Mouse (Mus musculus) common myeloid progenitor, adult 5-6 weeks (primary cell): ENCODE results near the gene B4galt5. TPM values are rescaled to one million over a fixed set of nuclear protein-coding genes. Genes with fewer than 3 reads are reported as not detected.

Source experiments
- ATAC-seq: replicated peaks from 2 replicates; pipeline ENCODE4 v1.8.0; 2016; ENCODE audit warnings: low read depth, mild to moderate bottlenecking, moderate TSS enrichment, inconsistent platforms; ENCODE audit not compliant: poor library complexity, severe bottlenecking
- total RNA-seq: library from RNA; stranded (forward); fragments of 200-1000, 187-1606 nt; gene quantifications from 2 replicates; pipeline ENCODE4 v1.2.3, GENCODE M21; 2017

Gene B4galt5
- total RNA-seq, 1 experiment from 2014 or later, result 5.8 TPM

DNA sequence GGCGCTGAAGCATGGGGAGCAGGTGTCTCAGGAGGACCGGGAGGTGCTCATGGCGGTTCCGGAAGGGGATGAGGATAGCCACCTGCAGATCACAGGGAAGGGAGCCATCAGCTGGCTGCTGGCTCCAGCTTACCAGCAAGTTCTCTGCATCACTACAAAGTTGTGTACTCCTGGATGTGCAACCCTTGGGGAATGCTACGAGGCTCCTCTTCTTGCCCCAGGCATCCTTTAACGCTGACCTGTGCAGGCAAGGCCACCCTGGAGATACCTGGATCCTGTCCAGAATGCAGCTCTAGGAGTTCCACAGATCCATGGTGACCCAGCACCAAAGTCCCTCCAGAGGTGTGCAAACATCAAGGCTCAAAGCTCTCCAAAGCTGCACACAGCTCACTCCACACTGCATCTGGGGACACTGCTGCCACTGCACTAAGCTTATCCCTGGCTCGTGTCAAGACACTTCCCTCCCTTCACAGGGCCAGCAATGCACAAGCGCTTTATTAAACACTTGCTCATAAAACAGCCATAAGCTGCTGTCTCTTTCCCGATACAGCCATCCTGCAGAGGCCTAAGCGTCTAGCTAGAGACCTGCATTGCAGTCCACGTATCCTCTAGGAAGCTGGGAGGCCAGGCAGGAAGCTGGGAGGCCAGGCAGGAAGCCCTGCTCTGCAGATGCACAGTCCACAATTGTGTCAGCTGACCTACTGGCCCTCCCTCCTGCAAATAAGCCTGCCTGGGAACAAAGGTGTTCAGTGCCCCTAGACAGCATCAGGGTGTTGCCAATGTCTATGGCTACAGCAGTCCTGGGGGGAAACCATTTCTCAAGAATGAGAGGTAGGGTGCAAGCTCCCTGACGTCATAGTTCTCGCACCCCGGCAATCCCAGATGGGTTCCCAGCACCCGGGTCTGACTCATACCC, 42.1 kb downstream of the B4galt5 start:
- no peak for ATAC-seq

DNA sequence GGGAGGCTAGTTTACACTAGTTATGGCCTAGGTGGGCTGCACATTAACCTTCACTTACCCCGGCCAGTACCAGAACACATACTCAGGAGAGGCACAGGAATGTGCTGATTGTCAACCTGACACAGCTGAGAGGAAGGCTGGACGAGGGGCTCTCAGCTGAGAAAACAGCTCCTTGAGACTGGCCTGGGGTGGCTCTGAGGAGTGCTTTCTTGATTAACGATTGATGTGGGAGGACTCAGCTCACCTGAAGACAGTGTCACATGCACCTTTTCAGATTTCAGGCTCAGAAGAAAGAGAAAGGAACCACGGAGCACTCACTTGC, 42.7 kb downstream of the B4galt5 start:
- no peak for ATAC-seq

DNA sequence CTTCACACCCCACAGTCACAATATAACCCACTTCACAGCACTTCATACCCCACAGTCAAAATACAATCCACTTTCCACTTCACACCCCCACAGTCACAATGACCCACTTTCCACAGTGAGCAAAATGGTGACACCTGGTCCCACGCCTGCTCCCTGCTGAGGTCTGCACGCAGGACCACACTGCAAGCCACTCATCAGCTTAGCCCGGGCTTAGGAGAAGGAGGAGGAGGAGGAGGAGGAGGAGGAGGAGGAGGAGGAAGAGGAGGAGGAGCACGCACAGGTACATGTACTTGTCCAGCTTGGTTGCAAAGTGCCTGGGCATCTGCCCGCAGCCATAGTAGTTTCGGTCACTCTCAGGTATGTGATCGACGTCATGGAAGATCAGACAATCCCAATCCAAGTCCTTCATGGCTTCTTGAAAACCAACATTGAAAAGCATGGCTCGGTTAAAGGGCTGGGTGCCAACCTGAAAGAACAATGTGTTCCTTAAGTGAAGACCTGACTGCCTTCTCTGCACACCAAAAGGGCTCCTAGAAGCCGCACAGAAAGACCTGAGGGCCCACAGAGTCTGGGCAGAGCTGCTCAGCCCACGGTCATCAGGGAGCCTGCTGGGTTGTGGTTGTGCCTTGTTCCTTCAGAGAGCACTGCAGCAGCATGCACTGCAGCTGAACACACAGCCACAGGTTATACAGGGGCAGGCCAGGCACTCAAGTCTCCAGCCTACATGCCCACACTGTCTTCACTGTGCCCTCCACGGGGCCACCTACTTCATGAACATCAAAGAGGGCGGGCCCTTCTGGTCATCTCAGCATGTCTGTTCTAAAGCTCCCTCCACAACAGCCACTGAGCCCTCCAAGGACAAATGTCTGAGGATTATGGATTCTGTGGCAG, 43.4 kb downstream of the B4galt5 start:
- no peak for ATAC-seq

DNA sequence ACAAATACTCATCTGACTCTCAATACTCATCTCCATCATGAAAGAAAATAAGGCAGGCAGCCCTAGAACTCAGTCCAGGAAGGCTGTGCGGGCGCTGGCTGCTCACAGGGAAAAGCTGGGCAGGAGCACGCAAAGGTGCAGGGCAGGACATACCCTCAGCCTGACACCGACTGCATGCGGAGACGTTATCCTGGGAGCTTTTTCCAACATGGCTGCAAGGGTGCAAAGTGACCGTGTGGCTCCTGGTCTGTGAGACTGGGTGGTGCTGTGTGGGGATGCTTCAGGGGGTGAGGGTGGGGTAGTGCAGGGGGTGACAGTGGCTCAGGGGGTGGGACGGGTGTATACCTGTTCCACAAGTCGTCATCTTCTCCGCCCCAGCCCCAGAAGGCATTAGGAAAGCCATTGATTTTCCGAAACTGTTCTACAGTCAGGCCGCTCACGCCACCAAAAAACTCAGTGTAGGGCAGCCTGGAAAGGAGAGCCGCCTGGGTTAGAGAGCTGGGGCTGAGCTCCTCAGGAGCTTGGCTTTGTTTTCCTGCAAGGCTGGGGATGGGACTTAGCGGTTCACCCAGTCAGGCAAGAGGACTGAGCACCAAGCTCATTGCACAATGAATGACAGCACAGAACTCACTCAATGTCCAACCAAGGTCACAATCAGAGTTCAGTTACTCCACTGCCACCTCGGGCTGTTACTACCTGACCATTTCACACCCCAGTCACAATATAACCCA, 44.2 kb downstream of the B4galt5 start:
- no peak for ATAC-seq

DNA sequence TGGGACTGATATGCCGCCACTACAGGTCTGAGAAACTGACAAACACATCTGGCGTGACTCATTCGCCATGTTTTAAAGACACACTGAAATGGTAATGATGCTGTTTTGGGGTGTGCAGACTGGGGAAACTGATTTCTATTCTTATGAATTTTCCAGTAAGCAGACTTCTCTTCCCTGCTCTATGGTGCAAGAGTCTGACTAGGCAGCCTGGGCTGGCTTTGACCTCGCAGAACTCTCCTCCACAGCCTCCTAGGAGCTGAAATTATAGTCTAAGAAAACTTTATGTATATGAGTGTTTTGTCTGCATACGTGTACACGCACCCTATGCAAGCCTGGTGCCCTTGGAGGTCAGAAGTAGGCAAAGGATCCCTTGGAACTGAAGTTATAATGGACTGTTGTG, 45.2 kb downstream of the B4galt5 start:
- no peak for ATAC-seq

DNA sequence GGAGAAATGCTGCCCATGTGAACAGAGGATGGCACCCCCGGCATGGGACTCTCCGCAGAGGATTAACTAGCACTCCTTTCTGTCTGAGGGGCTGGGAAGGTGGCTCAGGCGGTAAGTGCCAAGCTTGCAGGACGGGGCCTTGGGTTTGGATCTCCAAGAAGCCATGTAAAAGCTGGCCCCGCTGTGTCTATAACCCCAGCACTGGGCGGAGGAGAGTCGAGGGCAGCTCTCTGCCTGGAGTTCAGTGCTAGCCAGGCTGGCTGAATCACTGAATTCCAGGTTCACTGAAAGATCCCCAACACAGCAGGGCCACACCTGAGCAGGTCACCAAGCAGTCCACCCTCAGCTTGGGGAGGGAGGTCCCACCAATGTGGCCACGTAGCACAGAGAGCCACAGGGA, 45.8 kb downstream of the B4galt5 start:
- ATAC-seq, result no peak

DNA sequence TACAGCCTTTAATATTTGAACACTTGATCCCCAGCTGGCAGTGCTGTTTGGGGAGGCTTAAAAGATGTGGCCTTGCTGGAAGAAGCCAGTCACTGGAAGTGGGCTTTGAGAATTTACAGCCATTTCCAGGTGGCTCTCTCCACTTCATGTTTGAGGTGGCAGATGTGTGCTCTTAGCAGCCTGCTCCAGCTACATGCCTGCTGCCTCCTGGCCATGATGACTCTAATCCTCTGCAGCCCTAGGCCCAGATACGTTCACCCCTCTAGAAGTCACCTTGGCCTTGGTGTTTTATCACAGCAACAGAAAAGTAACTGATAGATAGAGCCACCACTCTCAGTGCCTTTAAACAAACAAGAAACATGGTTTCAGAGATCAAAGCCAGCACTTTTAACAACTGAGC, 46.3 kb downstream of the B4galt5 start:
- no peak for ATAC-seq

DNA sequence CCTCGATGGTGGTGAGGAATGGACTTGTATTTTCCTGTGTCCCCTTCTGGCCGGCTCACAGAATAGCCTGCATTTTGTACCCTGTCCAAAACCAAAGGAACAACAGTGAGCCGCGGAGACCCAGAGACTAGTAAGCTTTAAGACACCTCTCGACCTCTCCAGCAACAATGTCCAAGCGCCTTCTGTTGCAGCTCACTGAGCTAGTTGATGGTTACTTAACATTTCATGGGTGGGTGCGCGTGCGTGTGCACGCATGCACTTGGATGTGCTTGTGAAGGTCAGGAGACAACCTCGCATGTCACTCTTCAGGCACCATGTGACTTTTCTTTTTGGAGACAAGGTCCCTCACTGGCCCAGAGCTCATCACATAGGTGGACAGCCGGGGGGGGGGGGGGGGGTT, 47.0 kb downstream of the B4galt5 start:
- ATAC-seq, result no peak

DNA sequence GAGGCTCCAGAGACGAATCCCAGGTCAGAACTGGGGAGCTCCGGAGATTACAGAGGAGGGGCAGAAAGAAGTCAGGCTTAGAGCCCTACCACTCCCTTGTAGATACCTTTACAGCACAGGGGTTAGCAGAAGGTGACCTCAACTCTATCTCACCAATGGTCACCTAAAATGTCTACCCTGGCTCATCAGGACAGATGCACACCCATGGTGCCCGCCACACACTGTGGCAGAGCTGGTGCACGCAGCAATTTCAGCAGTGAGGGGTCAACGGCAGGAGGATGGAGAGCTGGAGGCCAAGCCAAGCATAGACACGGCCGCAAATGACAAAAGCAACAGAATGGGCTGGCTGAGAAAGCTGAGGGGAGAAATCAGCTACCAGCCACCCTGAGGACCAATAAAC, 47.4 kb downstream of the B4galt5 start:
- ATAC-seq, result no peak

DNA sequence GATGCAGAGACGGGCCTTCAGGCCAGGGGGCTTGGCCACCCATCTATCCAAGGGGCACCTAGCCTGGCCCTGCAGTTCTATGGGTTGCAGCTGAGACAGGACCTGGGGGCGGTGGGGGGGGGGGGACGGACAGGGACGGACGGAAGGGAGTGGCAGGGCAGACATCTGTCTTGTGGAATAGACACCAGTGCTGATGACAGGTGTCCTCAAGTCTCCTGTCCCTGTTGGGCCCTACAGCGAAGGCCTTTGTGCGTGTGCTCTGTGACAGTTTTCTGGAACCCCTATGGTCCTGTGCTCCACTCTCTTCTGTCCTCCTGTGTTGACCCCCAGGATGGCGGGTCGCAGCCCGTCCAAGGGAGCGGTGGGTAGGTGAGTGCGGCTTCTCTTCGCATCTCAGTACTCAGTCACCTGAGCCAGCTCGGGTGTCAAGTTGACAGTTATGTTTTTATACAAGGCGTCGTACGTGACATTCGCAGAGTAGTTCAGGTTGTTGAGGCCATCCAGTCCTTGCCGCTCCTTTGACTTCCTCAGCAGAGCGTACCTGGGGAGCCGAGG, 48.0 kb downstream of the B4galt5 start:
- ATAC-seq, result no peak

DNA sequence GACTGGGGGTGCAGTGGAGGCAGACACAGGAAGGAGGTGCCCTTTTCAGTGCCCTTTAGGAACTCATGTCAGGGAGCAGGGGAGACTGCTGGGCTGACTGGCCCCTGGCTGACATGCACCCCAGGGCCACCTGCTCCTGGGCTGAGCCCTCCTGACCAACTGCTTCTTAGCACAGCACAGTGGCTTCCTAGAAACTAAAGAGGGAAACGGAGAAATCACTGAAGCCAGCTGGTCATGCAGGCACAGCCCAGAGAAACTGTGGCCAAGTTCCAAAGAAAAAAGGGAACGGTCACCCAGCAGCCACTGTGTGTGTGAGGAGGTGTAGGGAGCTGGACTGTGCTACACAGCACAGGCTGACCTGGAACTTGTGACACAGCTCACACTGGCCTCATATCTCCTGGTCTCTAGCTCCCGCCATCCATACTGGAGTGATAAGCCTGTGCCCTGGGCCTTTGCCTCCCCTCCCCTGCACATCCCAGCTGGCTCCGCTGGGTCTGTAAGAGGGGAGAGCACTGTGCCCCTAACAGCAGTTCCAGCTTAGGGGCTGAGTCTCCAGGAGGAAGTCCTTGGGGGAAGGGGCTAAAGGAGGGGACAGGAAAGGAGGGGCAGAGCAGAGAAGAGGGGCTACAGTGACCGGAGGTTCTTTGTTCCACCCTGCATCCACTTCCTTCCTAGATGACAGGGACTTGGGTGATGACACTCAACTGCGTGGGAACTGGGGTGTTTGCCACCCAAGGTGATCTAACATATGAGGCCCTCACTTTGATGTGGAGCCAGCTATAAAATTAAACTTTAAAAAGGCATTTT, 48.9 kb downstream of the B4galt5 start:
- ATAC-seq, result peak; percentile 39; the same call in 1 of the 2 replicates

DNA sequence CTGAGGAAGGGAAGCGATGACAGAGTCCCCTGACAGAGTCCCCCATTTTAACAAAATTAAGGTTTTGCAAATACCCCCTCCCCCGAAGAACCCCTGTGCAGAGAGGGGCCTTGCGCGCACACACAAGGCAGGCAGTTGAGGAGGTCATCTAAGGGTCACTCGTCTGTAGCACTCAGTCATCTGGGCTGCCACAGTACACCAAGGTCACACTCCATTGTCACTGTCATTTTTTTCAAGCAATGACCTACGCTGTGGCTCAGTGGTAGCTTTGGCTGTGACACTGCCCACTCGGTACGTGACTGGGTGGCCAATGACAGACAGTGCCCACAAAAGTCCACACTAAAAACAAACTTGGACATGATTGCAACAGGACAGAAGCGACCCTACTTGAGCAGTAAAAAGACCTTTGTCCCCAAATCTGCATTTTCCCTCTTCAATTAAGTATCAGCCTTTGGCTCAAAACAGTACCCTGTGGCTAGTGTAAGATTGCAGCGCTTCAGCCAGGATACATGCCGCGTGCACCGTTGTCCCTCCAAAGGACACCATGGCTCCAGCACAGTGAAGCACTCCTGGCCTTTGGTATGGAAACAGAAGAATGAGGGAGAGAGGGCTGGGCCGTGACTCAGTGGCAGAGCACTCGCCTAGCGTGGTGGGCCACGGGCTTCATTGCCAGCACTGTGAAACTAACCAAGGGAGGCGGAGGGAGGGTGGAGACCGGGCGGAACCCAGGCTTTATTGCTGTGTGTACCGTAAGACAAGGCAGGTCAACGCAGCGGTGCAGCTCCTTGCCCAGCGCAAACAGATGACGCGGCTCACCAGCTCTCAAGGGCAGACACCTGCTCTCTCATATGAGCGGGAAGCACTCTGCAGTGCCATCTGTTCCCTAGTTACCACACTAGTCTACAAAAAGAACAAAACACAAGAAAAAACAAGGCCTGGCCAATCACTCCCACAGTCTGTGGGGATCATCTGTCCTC, 50.0 kb downstream of the B4galt5 start:
- ATAC-seq, result no peak

DNA sequence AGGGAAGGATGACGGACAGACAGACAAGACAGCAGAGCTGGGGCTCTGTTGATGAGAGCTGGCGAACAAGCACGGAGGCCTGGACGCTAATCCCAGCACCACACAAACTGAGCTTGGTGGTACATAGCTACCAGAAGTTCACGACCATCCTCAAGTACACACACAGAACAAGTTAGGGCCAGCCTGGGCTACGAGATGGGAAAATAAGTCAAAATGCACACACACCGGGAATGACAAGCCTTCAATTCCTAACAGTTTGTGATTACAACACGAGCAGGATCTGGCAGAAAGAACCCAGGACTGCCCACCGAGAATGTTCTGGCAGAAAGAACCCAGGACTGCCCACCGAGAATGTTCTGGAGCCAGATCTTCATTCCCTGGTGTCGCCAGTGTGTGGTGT, 51.0 kb downstream of the B4galt5 start:
- no peak for ATAC-seq

DNA sequence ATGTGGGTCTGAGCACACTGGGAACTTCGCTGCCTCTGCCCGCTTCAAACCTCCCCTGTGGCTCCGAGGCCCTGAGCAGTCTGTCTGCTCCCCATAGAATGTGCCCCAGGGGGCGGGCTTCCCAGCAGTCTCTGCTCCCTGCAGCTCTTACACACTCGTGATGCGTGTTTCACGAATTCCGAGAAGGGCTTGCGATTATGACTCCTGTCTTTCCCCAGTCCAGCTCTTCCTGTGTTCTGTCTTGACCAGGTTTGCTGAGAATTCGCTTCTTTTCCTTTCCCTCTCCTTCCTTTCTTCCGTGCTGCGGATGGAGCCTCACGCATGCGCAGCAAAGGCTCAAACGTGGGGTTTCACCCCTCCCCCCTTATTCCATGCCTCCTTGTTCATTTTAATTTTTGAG, 54.1 kb downstream of the B4galt5 start:
- no peak for ATAC-seq

DNA sequence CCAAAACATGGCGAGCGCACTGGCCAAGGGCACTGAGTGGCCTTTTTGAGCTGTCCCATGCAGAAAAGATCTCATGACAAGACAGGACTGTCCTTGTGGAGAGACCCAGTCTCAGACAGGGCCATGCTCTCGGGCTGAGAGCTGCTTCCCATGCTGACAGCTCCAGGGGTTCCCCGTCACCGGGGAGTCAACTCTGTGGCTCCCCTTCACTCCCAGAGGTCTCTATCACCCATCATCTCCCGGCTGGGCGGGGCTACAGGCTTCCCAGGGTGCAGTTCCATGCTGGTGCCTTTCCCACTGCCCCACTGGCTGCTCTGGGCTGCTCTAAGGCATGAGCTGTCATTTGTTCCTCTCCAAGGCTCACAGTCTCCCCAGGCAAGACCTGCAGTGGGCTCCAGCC, 54.8 kb downstream of the B4galt5 start:
- ATAC-seq, result no peak

DNA sequence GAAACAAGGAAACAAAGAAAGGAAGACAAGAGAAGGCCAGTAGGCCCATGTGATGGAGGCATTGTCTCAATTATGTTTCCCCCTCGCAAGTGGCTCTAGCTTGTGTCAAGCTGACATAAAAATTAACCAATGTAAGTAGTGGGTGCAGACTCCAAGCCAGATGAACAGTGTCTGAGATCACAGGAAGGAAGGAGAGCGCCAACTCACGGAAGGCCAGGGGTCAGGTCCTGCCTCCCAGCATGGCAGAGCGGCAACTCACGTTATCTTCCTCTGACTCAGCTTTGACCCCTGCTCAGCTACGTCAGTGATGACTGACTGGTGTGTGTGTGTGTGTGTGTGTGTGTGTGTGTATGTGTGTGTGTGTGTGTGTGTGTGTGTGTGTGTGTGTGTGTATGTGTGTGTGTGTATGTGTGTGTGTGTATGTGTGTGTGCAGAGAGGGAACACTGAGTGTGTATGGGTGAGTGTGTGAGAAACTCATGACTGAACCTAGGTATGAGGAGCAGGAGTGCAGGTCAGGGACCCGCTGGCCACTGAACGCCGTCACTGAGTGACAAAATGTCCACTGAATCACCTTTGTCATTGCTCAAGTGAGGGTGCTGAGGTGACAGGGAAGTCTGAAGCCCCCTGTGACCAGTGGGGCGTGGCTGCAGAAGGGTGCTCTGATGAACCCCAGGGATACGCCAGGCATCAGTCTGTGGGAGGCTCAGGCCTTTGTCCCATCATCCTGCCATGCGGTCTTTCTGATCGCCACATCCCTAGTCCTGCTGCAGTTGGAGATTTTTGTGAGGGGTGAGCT, 55.5 kb downstream of the B4galt5 start:
- ATAC-seq, result peak; percentile 60; the same call in 1 of the 2 replicates

DNA sequence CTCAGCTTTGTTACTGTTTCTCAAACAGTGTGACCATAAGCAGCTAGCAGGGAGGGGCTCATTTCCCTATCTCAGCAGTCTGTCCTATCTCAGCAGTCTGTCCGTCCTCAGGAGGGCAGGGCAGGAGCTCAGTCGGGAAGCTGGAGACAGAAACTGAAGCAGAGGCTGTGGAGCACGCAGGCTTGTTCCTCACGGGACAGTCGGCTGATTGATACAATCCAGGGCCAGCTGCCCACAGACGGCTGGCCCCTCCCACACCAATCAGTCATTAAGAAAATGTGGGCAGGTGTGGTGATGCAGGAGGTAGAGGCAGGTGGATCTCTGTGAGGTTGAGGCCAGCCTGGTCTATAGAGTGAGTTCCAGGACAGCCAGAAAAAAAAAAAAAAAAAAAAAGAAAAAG, 56.1 kb downstream of the B4galt5 start:
- no peak for ATAC-seq
